Mouse (Mus musculus): ENCODE data around the gene Acoxl.

GRCm38 (mm10) chr2:128029968-128030367, 191.3 kb downstream of the Acoxl start:
- TF ChIP-seq GATA1 (IDR thresholded peaks at IDR 0.05; ENCODE audit: borderline replicate concordance, low read length) (no peak), FLI1 (IDR thresholded peaks at IDR 0.05; ENCODE audit: low read length) (no peak)

Data from megakaryocyte, embryonic 14.5 days (primary cell).